Mouse (Mus musculus): ENCODE measurements around the gene Mtf1.

Mtf1 gene

GRCm38 (mm10) chr4:124802309-124803260, 681 bp downstream of the Mtf1 start:
- peak; percentile 95 for DNase-seq (ENCODE audit: low spot score)

- DNase-seq (ENCODE audit: low spot score) = no peak
These were observed 1.5 kb downstream of the Mtf1 start for GRCm38 (mm10) chr4:124803406-124803805.

- no peak for DNase-seq (ENCODE audit: low spot score)
These were observed 6.6 kb downstream of the Mtf1 start for GRCm38 (mm10) chr4:124808511-124808910.

DNA sequence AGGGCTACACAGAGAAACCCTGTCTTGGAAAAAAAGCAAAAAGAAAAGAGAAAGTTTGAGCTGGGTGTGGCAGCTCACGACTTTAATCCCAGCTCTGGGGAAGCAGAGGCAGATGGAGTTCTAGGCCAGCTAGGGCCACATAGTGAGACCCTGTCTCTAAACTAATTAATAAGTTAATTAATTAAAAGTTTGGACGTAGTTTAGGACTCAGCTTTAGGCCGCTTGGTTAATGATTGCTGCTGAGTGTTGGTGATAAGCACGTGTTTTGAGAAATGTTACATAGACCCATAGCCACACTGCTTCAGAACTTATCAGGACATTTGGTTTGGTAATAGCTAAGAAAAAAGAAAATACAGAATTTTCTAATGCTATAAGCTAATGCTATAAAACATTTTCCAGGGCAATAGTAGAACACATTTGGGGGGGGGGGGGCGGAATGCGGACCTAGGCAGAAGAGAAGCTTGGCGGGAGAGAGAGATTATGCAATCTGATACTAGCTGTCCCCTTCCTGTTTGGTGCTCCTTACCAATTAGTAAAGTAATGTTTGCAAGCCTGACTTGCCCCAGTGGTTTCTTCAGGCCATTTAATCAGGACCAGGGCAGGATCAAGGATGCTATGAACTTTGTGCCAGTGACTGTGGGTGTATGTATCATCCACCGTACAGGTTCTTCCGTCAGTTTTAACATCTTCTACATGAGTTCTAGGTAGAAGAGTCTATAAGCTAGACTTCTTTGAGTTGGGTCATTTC, 7.4 kb downstream of the Mtf1 start:
- no peak for DNase-seq (ENCODE audit: low spot score)

- DNase-seq (ENCODE audit: low spot score) = no peak
These were observed 8.2 kb downstream of the Mtf1 start for GRCm38 (mm10) chr4:124810056-124810455.

- DNase-seq (ENCODE audit: low spot score) = peak; percentile 71
These were observed 9.6 kb downstream of the Mtf1 start for GRCm38 (mm10) chr4:124811347-124811975.

GRCm38 (mm10) chr4:124815901-124816300, 14.0 kb downstream of the Mtf1 start:
- DNase-seq (ENCODE audit: low spot score) = no peak

- peak; percentile 31 for DNase-seq (ENCODE audit: low spot score)
These were observed 15.9 kb downstream of the Mtf1 start for GRCm38 (mm10) chr4:124817803-124818202.

DNA sequence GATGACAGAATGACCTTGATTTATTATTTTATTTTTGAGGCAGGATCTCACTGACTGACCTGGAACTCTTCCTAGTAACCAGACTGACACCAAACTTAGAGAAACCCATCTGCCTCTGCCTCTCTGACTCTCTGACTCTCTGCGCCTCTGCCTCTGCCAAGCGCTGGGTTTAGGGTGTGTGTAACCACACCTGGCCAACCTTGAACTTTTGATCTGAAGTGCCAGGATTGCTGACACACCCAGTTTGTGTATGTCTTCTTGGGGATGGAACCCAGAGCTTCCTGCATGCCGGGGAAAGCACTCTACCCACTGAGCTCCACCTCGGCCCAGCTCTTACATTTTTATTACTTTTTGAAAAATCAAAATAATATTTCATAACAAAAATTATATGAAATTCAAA, 16.9 kb downstream of the Mtf1 start:
- no peak for DNase-seq (ENCODE audit: low spot score)

- no peak for DNase-seq (ENCODE audit: low spot score)
These were observed 23.1 kb downstream of the Mtf1 start for GRCm38 (mm10) chr4:124824967-124825366.

- no peak for DNase-seq (ENCODE audit: low spot score)
These were observed 23.6 kb downstream of the Mtf1 start for GRCm38 (mm10) chr4:124825371-124825965.

- DNase-seq (ENCODE audit: low spot score) = no peak
These were observed 27.8 kb downstream of the Mtf1 start for GRCm38 (mm10) chr4:124829671-124830070.

DNA sequence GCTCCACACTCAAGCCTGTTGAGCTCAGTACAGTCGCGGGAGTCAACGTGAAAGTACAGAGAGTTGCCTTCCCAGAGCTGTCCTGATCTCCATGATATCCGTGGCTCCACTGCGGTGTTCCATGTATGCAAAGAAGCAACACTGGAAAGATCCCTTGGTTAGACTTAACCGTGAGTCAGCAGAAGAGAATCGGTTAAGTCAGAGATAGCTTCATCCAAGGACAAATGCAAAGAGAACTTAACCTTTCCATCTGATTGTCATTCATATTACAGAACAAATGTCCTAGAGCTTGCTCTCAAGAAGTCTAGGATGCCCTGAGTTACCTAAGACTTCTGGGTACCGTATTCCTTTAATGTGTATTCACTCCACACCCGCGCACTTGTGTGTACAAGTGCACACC, 30.9 kb downstream of the Mtf1 start:
- DNase-seq (ENCODE audit: low spot score) = no peak

- no peak for DNase-seq (ENCODE audit: low spot score)
These were observed 36.3 kb downstream of the Mtf1 start for GRCm38 (mm10) chr4:124838035-124838700.

- DNase-seq (ENCODE audit: low spot score) = no peak
These were observed 39.1 kb downstream of the Mtf1 start for GRCm38 (mm10) chr4:124840998-124841397.

- DNase-seq (ENCODE audit: low spot score) = no peak
These were observed 41.6 kb downstream of the Mtf1 start for GRCm38 (mm10) chr4:124843493-124843892.

DNA sequence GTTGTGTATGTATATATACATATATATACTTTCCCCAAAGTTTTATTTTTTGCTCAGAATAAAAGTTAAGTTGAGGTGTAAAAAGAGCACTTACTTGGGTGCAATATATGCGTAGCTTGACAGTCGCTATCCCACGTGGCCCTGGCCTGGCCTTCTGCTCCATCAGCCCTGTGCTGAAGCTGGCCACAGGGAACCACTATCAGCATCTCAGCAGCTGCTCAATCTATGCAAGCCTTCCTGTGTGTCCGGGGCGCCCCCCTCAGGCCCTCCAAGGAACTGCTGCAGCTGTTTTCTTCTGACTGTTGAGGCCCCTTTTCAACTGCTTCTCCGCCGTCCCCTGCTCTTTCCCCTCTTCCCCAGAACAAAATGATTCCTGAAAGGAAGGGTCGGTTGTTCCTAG, 45.7 kb downstream of the Mtf1 start:
- peak; percentile 94 for DNase-seq (ENCODE audit: low spot score)

GRCm38 (mm10) chr4:124849631-124850260, 47.8 kb downstream of the Mtf1 start:
- peak; percentile 75 for DNase-seq (ENCODE audit: low spot score)

GRCm38 (mm10) chr4:124850261-124850913, 48.5 kb downstream of the Mtf1 start, which contains the start of gene Yrdc:
Gene Yrdc (plus strand): TSS chr4:124850679.
- peak; percentile 93 for DNase-seq (ENCODE audit: low spot score)

- peak; percentile 74 for DNase-seq (ENCODE audit: low spot score)
These were observed 49.2 kb downstream of the Mtf1 start, which contains the start of gene 1110065P20Rik for GRCm38 (mm10) chr4:124850933-124851658. Gene 1110065P20Rik (minus strand): TSS chr4:124851196.
